Mouse (Mus musculus): ENCODE measurements at regions not wholly inside any gene's neighbourhood (a gene's known extent, or its start where the extent isn't known, plus 50 kb on each side); places are given as distances from the start of the nearest gene placed in this dataset.

- no peak overlapping the region for H3K4me2 ChIP-seq (ENCODE audit: low read length)
- ATAC-seq (replicated peaks; ENCODE audit: low FRiP score, low TSS enrichment, low read depth) (no peak), DNase-seq (ENCODE audit: low spot score) (no peak)
- no peaks in the 10 kb centered on the region for H3K4me1 ChIP-seq (replicated peaks; ENCODE audit: control insufficient read depth, insufficient read depth, low read length)
- no peaks in the 10 kb centered on the region for H3K36me3 ChIP-seq (ENCODE audit: control insufficient read depth, insufficient read depth, low read length)
- H3K27me3 ChIP-seq (replicated peaks; ENCODE audit: control insufficient read depth, insufficient read depth, low read length), result no peaks in the 10 kb centered on the region
- WGBS, result 81% methylated on average over 12 of the region's 12 CpGs
- no peak overlapping the region for H3K9ac ChIP-seq (ENCODE audit: low read length)
- H3K9me3 ChIP-seq (ENCODE audit: control insufficient read depth, low read length), result no peaks in the 10 kb centered on the region
- no peak overlapping the region for H3K27ac ChIP-seq (ENCODE audit: low read depth)
- no peak overlapping the region for H3K4me3 ChIP-seq (ENCODE audit: low read depth, low read length)
Measured at GRCm38 (mm10) chr1:19826455-19827366, 618.0 kb downstream of the Tfap2b start.

DNA sequence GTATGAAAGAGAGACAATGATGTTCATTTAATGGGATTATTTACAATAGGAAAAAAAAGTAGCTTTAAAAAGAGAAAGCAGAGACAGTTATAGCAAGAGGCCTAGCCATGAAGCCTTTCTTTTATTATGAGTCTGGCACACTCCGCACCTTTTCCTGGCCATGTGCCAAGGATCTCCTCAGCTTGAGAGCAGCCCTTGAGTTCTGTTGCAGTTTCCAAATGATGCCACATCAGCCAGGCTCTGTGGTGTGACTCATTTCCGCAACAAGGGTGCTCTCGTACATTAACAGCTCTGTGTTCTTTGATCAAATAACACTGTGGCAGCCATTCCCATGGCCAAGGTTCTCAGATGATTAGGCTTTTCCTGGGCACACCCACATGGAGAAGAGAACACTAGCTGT is 641.2 kb downstream of the Tfap2b start:
- ATAC-seq (replicated peaks; ENCODE audit: low FRiP score, low TSS enrichment, low read depth) (no peak), DNase-seq (ENCODE audit: low spot score) (no peak)
- 81% methylated on average over 3 of the region's 3 CpGs for WGBS
- Histone ChIP-seq H3K4me2 (ENCODE audit: low read length) (no peak overlapping the region), H3K27me3 (replicated peaks; ENCODE audit: control insufficient read depth, insufficient read depth, low read length) (no peaks in the 10 kb centered on the region), H3K4me3 (ENCODE audit: low read depth, low read length) (no peak overlapping the region), H3K9me3 (ENCODE audit: control insufficient read depth, low read length) (no peaks in the 10 kb centered on the region), H3K9ac (ENCODE audit: low read length) (no peak overlapping the region), H3K36me3 (ENCODE audit: control insufficient read depth, insufficient read depth, low read length) (no peaks in the 10 kb centered on the region), H3K27ac (ENCODE audit: low read depth) (no peak overlapping the region), H3K4me1 (replicated peaks; ENCODE audit: control insufficient read depth, insufficient read depth, low read length) (no peaks in the 10 kb centered on the region)

DNA sequence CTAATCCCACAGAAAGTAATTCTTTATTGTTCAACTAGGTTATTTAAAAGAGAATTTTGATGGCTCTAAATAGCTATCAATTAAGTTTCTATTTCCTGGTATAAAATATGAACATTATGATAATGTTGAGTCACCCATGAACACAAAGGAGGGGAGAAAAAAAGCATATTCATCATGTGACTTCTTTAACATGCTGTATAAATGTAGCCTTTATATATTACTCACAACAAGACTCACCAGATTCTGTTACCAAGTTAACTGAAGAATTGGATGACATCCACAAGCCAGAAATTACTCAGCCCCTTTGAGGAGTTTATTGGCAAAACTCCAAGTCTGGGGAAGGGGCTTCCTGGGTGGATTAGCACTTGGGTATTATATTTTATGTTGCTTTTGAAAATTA is 648.5 kb downstream of the Tfap2b start:
- Histone ChIP-seq H3K4me2 (ENCODE audit: low read length) (no peak overlapping the region), H3K9ac (ENCODE audit: low read length) (no peak overlapping the region), H3K4me3 (ENCODE audit: low read depth, low read length) (no peak overlapping the region), H3K27me3 (replicated peaks; ENCODE audit: control insufficient read depth, insufficient read depth, low read length) (no peaks in the 10 kb centered on the region), H3K9me3 (ENCODE audit: control insufficient read depth, low read length) (no peaks in the 10 kb centered on the region), H3K27ac (ENCODE audit: low read depth) (no peak overlapping the region), H3K4me1 (replicated peaks; ENCODE audit: control insufficient read depth, insufficient read depth, low read length) (no peaks in the 10 kb centered on the region), H3K36me3 (ENCODE audit: control insufficient read depth, insufficient read depth, low read length) (no peaks in the 10 kb centered on the region)
- ATAC-seq (replicated peaks; ENCODE audit: low FRiP score, low TSS enrichment, low read depth) (no peak), DNase-seq (ENCODE audit: low spot score) (no peak)

DNA sequence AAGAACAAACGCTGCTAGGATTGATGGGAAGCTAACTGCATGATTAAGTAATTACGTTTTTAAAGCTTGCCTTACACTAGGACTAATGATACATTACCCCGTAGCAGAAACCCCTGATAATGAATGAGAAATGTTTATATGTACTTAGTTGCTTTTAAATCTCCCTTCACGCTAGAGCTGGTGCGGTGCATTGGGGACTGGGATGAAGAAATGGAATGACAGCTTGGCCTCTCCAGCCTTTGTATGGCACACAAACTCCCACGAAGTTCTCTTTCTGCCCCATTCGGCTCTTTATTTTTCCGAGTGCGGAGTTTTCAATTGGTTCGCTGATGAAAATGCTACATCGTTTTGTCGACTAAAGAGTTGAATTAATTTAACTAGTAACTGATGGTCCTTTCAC is 659.8 kb downstream of the Tfap2b start:
- no peaks in the 10 kb centered on the region for H3K4me1 ChIP-seq (replicated peaks; ENCODE audit: control insufficient read depth, insufficient read depth, low read length)
- H3K27me3 ChIP-seq (replicated peaks; ENCODE audit: control insufficient read depth, insufficient read depth, low read length), result no peaks in the 10 kb centered on the region
- no peak for DNase-seq (ENCODE audit: low spot score)
- H3K9ac ChIP-seq (ENCODE audit: low read length), result no peak overlapping the region
- ATAC-seq (replicated peaks; ENCODE audit: low FRiP score, low TSS enrichment, low read depth), result no peak
- no peak overlapping the region for H3K4me2 ChIP-seq (ENCODE audit: low read length)
- no peaks in the 10 kb centered on the region for H3K9me3 ChIP-seq (ENCODE audit: control insufficient read depth, low read length)
- H3K4me3 ChIP-seq (ENCODE audit: low read depth, low read length), result no peak overlapping the region
- no peak overlapping the region for H3K27ac ChIP-seq (ENCODE audit: low read depth)
- WGBS, result 74% methylated on average over 12 of the region's 12 CpGs
- H3K36me3 ChIP-seq (ENCODE audit: control insufficient read depth, insufficient read depth, low read length), result no peaks in the 10 kb centered on the region

DNA sequence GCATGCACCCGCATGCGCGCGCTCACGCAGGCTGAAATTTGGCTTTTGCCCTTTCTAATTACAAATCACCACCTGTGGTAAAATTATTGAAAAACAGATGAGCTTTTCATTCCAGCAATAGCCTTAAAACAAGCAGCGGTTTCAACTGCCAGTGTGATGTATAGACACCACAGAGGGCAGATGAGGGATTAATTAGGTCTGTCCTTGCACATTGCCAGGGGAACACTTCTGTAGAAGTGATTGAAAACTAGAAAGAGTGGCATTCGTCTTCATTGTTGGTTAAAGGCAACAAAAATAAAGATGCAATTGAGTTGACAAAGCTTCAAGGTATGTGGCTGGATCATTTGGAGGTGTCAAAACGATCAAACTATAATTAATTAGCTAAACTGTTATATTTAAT is 672.5 kb downstream of the Tfap2b start:
- H3K4me2 ChIP-seq (ENCODE audit: low read length), result no peak overlapping the region
- H3K27ac ChIP-seq (ENCODE audit: low read depth), result no peak overlapping the region
- H3K9me3 ChIP-seq (ENCODE audit: control insufficient read depth, low read length), result no peaks in the 10 kb centered on the region
- H3K36me3 ChIP-seq (ENCODE audit: control insufficient read depth, insufficient read depth, low read length), result no peaks in the 10 kb centered on the region
- H3K9ac ChIP-seq (ENCODE audit: low read length), result no peak overlapping the region
- ATAC-seq (replicated peaks; ENCODE audit: low FRiP score, low TSS enrichment, low read depth), result no peak
- no peaks in the 10 kb centered on the region for H3K4me1 ChIP-seq (replicated peaks; ENCODE audit: control insufficient read depth, insufficient read depth, low read length)
- 68% methylated on average over 8 of the region's 8 CpGs for WGBS
- DNase-seq (ENCODE audit: low spot score), result no peak
- H3K27me3 ChIP-seq (replicated peaks; ENCODE audit: control insufficient read depth, insufficient read depth, low read length), result no peaks in the 10 kb centered on the region
- no peak overlapping the region for H3K4me3 ChIP-seq (ENCODE audit: low read depth, low read length)

DNA sequence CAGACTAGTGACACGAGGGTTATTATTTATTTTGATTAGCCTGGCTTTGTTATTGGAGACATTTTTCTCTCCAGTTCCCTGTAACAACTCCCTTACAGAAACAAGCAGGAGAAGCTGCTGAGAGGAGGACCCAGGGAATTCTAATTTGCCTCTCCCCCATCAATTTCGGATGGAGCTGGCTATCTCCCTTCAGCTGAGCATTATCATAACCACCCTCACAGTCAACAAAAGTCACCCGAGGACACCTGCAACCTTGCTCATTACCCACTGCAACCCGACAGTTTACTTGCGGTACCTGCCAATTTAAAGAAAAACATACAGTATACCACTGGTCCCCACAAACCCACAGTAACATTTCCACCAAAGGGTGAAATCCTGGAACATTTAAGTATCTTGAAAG is 690.7 kb downstream of the Tfap2b start:
- 57% methylated on average over 5 of the region's 5 CpGs for whole genome bisulfite sequencing
- no peak overlapping the region for H3K27ac ChIP-seq (ENCODE audit: low read depth)

DNA sequence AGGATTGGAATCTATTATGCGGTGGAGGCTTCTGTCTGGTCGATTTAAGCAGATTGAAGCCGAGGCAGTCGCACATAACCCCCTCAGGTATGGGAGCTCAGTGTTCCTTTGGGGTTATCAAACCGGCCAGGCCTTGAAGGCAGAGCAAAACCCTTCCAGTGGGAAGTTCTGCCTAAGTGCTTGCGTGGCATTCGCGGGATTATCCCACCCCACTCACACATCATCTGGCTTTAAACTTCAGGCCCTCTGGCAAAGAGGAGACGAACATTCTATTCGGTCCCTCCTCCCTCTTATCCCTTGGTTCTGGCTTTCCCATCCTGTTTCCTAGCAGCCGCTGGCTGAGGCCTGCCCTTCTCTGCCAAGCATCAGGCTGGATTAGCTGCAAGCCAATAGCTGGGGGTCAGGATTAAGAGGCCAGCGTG is 691.2 kb downstream of the Tfap2b start:
- no peaks in the 10 kb centered on the region for H3K27me3 ChIP-seq (replicated peaks; ENCODE audit: control insufficient read depth, insufficient read depth, low read length)
- no peaks in the 10 kb centered on the region for H3K36me3 ChIP-seq (ENCODE audit: control insufficient read depth, insufficient read depth, low read length)
- no peaks in the 10 kb centered on the region for H3K9me3 ChIP-seq (ENCODE audit: control insufficient read depth, low read length)
- no peak overlapping the region for H3K4me2 ChIP-seq (ENCODE audit: low read length)
- no peak overlapping the region for H3K4me3 ChIP-seq (ENCODE audit: low read depth, low read length)
- no peak overlapping the region for H3K27ac ChIP-seq (ENCODE audit: low read depth)
- ATAC-seq (replicated peaks; ENCODE audit: low FRiP score, low TSS enrichment, low read depth), result no peak
- H3K4me1 ChIP-seq (replicated peaks; ENCODE audit: control insufficient read depth, insufficient read depth, low read length), result no peaks in the 10 kb centered on the region
- 61% methylated on average over 12 of the region's 12 CpGs for WGBS
- no peak for DNase-seq (ENCODE audit: low spot score)
- no peak overlapping the region for H3K9ac ChIP-seq (ENCODE audit: low read length)

More for the DNA sequence above, 690.7 kb downstream of the Tfap2b start:
- H3K9me3 ChIP-seq (ENCODE audit: control insufficient read depth, low read length), result no peaks in the 10 kb centered on the region
- DNase-seq (ENCODE audit: low spot score) (no peak), ATAC-seq (replicated peaks; ENCODE audit: low FRiP score, low TSS enrichment, low read depth) (no peak)
- no peaks in the 10 kb centered on the region for H3K4me1 ChIP-seq (replicated peaks; ENCODE audit: control insufficient read depth, insufficient read depth, low read length)
- no peak overlapping the region for H3K4me2 ChIP-seq (ENCODE audit: low read length)
- no peaks in the 10 kb centered on the region for H3K27me3 ChIP-seq (replicated peaks; ENCODE audit: control insufficient read depth, insufficient read depth, low read length)
- H3K36me3 ChIP-seq (ENCODE audit: control insufficient read depth, insufficient read depth, low read length), result no peaks in the 10 kb centered on the region
- H3K9ac ChIP-seq (ENCODE audit: low read length), result no peak overlapping the region
- H3K4me3 ChIP-seq (ENCODE audit: low read depth, low read length), result no peak overlapping the region

DNA sequence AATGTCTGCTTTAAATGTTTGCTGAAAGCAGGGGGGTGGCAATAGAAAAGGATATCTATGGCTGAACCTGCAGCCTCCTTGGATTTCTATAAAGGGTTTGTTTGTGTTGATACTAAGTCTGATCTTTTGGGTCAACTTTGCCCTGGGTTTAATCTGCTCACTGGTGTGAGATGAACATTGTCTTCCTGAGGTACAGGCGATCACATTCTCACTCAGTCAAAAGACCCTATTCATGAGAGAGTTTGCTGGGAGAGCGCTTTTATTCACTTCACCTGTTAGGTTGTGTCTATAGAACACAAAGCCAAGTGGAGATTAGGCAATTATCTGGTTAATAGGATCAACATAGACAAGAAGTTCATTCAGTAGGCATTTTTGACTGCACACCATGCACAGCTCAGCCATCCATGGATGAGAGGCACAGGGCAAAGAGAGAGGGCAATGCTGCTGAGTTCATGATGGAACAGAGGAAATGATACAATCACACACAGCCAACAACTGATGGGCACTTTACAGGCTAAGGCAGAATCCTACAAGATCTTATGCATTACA is 692.3 kb downstream of the Tfap2b start:
- WGBS, result 74% methylated on average over 2 of the region's 2 CpGs
- H3K4me2 ChIP-seq (ENCODE audit: low read length), result no peak overlapping the region
- no peaks in the 10 kb centered on the region for H3K27me3 ChIP-seq (replicated peaks; ENCODE audit: control insufficient read depth, insufficient read depth, low read length)
- H3K4me3 ChIP-seq (ENCODE audit: low read depth, low read length), result no peak overlapping the region
- DNase-seq (ENCODE audit: low spot score) (no peak), ATAC-seq (replicated peaks; ENCODE audit: low FRiP score, low TSS enrichment, low read depth) (no peak)
- H3K4me1 ChIP-seq (replicated peaks; ENCODE audit: control insufficient read depth, insufficient read depth, low read length), result no peaks in the 10 kb centered on the region
- no peaks in the 10 kb centered on the region for H3K36me3 ChIP-seq (ENCODE audit: control insufficient read depth, insufficient read depth, low read length)
- H3K9ac ChIP-seq (ENCODE audit: low read length), result no peak overlapping the region
- no peak overlapping the region for H3K27ac ChIP-seq (ENCODE audit: low read depth)
- no peaks in the 10 kb centered on the region for H3K9me3 ChIP-seq (ENCODE audit: control insufficient read depth, low read length)
